Mouse (Mus musculus) bone marrow macrophage, adult 2 months (primary cell): ENCODE measurements around the gene Gimap7.

Experiments
- CTCF ChIP-seq: IDR thresholded peaks from 2 replicates; pipeline ENCODE4 v1.5.1; 2012; ENCODE audit warnings: low read depth, mild to moderate bottlenecking, low read length, moderate library complexity
- POLR2A ChIP-seq: IDR thresholded peaks from 2 replicates; pipeline ENCODE4 v1.6.1; 2012; ENCODE audit warnings: mild to moderate bottlenecking, low read depth, low read length, borderline replicate concordance

GRCm38 (mm10) chr6:48738961-48739779 lies 20.7 kb downstream of the Gimap7 start, which contains the start of gene Gimap1:
- TF ChIP-seq CTCF (no peak), POLR2A (no peak)
